Mouse (Mus musculus) gastrocnemius, postnatal 36 days (tissue): ENCODE data around the gene Art5. TPM values are rescaled to one million over a fixed set of nuclear protein-coding genes. Genes with fewer than 3 reads are reported as not detected.
"Not testable (repeated sequence)": the region's sequence is repeated elsewhere in the genome, so short reads cannot be mapped to it uniquely, and the experiment has no call there.

ENCODE experiments used
- DNase-seq, 2 experiments: peaks; one replicate each; pipeline ENCODE4 v3.0.0; 2022
- intact Hi-C: fragments of 180-260 bp; cut with DNase I; formaldehyde crosslinking; loops from one replicate; pipeline ENCODE4 v1.15.1; 2025
- total RNA-seq, 2 experiments: library from RNA; stranded (reverse); gene quantifications; 2 replicates each; pipeline ENCODE4 v1.2.3; 2021

Art5 gene
- total RNA-seq, 2 experiments from 2014 or later: 12.9 to 16.4 TPM

GRCm38 (mm10) chr7:102084041-102084696, 25.1 kb downstream of the Art5 start:
- intact Hi-C loops: no loop called here
- DNase-seq: no peak

- DNase-seq: no peak
- intact Hi-C loops: no loop called here
Measured at GRCm38 (mm10) chr7:102082816-102083215, 26.5 kb downstream of the Art5 start, which contains the start of gene Trpc2. TSS of gene Trpc2 (plus strand) at chr7:102083116.

GRCm38 (mm10) chr7:102081784-102082183, 27.5 kb downstream of the Art5 start:
- DNase-seq: no peak
- intact Hi-C loops: no loop called here

GRCm38 (mm10) chr7:102080311-102080710, 29.0 kb downstream of the Art5 start:
- no peak for DNase-seq
- intact Hi-C loops: no loop called here

GRCm38 (mm10) chr7:102078517-102078916, 30.8 kb downstream of the Art5 start:
- DNase-seq: no peak
- intact Hi-C loops: loop anchor here (5.0 kb wide), 2 partner anchors 76 to 161 kb away; no protein-coding TSS in a partner anchor

GRCm38 (mm10) chr7:102076714-102077296, 32.5 kb downstream of the Art5 start:
- intact Hi-C loops: loop anchor here (5.0 kb wide), 2 partner anchors 75 to 160 kb away; no protein-coding TSS in a partner anchor

GRCm38 (mm10) chr7:102066363-102066762, 42.9 kb downstream of the Art5 start:
- no peak for DNase-seq
- intact Hi-C loops: no loop called here

More at GRCm38 (mm10) chr7:102076714-102077296, 32.5 kb downstream of the Art5 start:
- no peak for DNase-seq

- intact Hi-C loops: no loop called here
- DNase-seq: peak; percentile 91
Measured at GRCm38 (mm10) chr7:102065046-102065891, 44.0 kb downstream of the Art5 start, which contains the start of the genes Rnf121, Xndc1 and Xntrpc. TSS of gene Rnf121 (minus strand) at chr7:102065469. TSS of gene Xndc1 (plus strand) at chr7:102065511. TSS of gene Xntrpc (plus strand) at chr7:102065713.

GRCm38 (mm10) chr7:102064655-102065045, 44.6 kb downstream of the Art5 start:
- no peak for DNase-seq
- intact Hi-C loops: no loop called here

- no peak for DNase-seq
- intact Hi-C loops: no loop called here
Measured at GRCm38 (mm10) chr7:102063891-102064290, 45.4 kb downstream of the Art5 start.

- DNase-seq: no peak
- intact Hi-C loops: no loop called here
Measured at GRCm38 (mm10) chr7:102062203-102062602, 47.1 kb downstream of the Art5 start.

GRCm38 (mm10) chr7:102061353-102061752, 47.9 kb downstream of the Art5 start:
- intact Hi-C loops: no loop called here

GRCm38 (mm10) chr7:102048524-102048923, 60.8 kb downstream of the Art5 start:
- DNase-seq, intact Hi-C loops: not testable (repeated sequence)

More at GRCm38 (mm10) chr7:102061353-102061752, 47.9 kb downstream of the Art5 start:
- DNase-seq: no peak

Other genes starting within 250 kb of the Art5 start
- gene Anapc15, start 245.8 kb downstream of the Art5 start, total RNA-seq: 10 to 100 TPM; 16.6 to 22.3 TPM
- gene Folr1, start 238.7 kb downstream of the Art5 start, total RNA-seq: 1 to 10 TPM in 1 of 2 experiments, under 1 TPM in 1; 0.91 to 1.2 TPM
- 10 to 100 TPM; 93.2 to 99.8 TPM for gene Lamtor1, start 203.6 kb downstream of the Art5 start, total RNA-seq
- not detected for gene Tomt, start 203.1 kb downstream of the Art5 start, total RNA-seq
- 1 to 10 TPM; 2.9 to 3.2 TPM for gene Lrrc51, start 175.6 kb downstream of the Art5 start, total RNA-seq
- 10 to 100 TPM; 43.4 to 48.3 TPM for gene Numa1, start 175.4 kb downstream of the Art5 start, total RNA-seq
- gene Il18bp, start 90.8 kb downstream of the Art5 start, total RNA-seq: 1 to 10 TPM; 1.3 to 2.4 TPM
- 10 to 100 TPM; 22.0 to 22.5 TPM for gene Rnf121, start 44.0 kb downstream of the Art5 start, total RNA-seq
- 1 to 10 TPM; 3.2 to 4.5 TPM for gene Xndc1, start 44.0 kb downstream of the Art5 start, total RNA-seq
- under 1 TPM; 0.54 to 0.66 TPM for gene Xntrpc, start 43.8 kb downstream of the Art5 start, total RNA-seq
- under 1 TPM; 0.42 to 0.54 TPM for gene Trpc2, start 26.4 kb downstream of the Art5 start, total RNA-seq
- gene Art1, start 7.7 kb downstream of the Art5 start, total RNA-seq: 100 to 1,000 TPM; 439 to 486 TPM
- not detected for gene Chrna10, start 7.3 kb upstream of the Art5 start, total RNA-seq
- gene Nup98, start 100.7 kb upstream of the Art5 start, total RNA-seq: 10 to 100 TPM; 20.8 to 22.6 TPM
- 10 to 100 TPM; 23.3 to 25.4 TPM for gene Pgap2, start 100.7 kb upstream of the Art5 start, total RNA-seq
- gene Rhog, start 146.6 kb upstream of the Art5 start, total RNA-seq: 10 to 100 TPM; 15.6 to 15.7 TPM
- gene Stim1, start 158.3 kb upstream of the Art5 start, total RNA-seq: 100 to 1,000 TPM; 155 to 167 TPM